Mouse (Mus musculus) macrophage (primary cell): Measurements from ENCODE around the gene Shld2. TPM values are rescaled to one million over a fixed set of nuclear protein-coding genes. Genes with fewer than 3 reads are reported as not detected.

Source experiments
- H3K27ac ChIP-seq: fragments of 350-480 bp; formaldehyde crosslinking; 2 replicates; pipeline ENCODE4 v1.9.0; 2021
- H3K36me3 ChIP-seq: fragments of 350-480 bp; formaldehyde crosslinking; 2 replicates; pipeline ENCODE4 v1.9.0; 2021; ENCODE audit errors: inconsistent target
- H3K4me3 ChIP-seq: fragments of 350-480 bp; formaldehyde crosslinking; 2 replicates; pipeline ENCODE4 v1.9.0; 2021; ENCODE audit errors: inconsistent target
- H3K79me2 ChIP-seq: fragments of 350-480 bp; formaldehyde crosslinking; 2 replicates; pipeline ENCODE4 v1.9.0; 2021; ENCODE audit errors: inconsistent target
- WGBS: methylation state at CpG from one replicate; pipeline ENCODE4 v1.1.7; 2026; ENCODE audit warnings: inconsistent platforms; ENCODE audit not compliant: missing documents; 5-methylcytosine and 5-hydroxymethylcytosine counted together
- polyA plus RNA-seq: library from polyadenylated mRNA; stranded (reverse); fragments of 250-400 nt; gene quantifications from 3 replicates; pipeline ENCODE4 v1.2.4, GENCODE M21; 2018; ENCODE audit warnings: inconsistent platforms
- total RNA-seq, 78 experiments: library from RNA; depleted of rRNA; stranded (reverse); fragments of 250-400 nt; gene quantifications; 1 replicate in 9 of 78; 2 replicates in 24 of 78; 3 replicates in 43 of 78; 4 replicates in 2 of 78; pipeline ENCODE4 v1.2.4; 2018; ENCODE audit warnings: inconsistent platforms in 56 of 78

Shld2 gene
- 10 to 100 TPM in 19 of 26 experiments, 1 to 10 TPM in 7; 5.0 to 42.9 (median 24.9) TPM for total RNA-seq (2018; cell fraction: chromatin; rRNA removed)
- 10 to 100 TPM in 5 of 26 experiments, 1 to 10 TPM in 21; 2.2 to 11.4 (median 8.8) TPM for total RNA-seq (2018; cell fraction: cytosol; rRNA removed)
- 10 to 100 TPM in 17 of 26 experiments, 1 to 10 TPM in 9; 4.7 to 28.9 (median 16.4) TPM for total RNA-seq (2018; cell fraction: nucleus; rRNA removed)
- polyA plus RNA-seq = 5.9 to 7.5 TPM (median 7.1 TPM) in 3 replicates

GRCm38 (mm10) chr14:34310234-34310965 is at the start of gene Shld2, which contains the start of gene Glud1:
Gene Shld2, minus strand, starts transcription at chr14:34310493.
Gene Glud1, plus strand, starts transcription at chr14:34310727.
- Histone ChIP-seq H3K36me3 (no peaks in the 10 kb centered on the region), H3K27ac (peak within 1 kb of the TSS; percentile 82), H3K79me2 (peaks cover 43% of the 10 kb centered on the region), H3K4me3 (peak within 1 kb of the TSS; percentile 73)
- under 1% methylated on average over 56 of the region's 100 CpGs for WGBS

- no peak overlapping the region for H3K27ac ChIP-seq
- H3K79me2 ChIP-seq = no peaks in the 10 kb centered on the region
- no peaks in the 10 kb centered on the region for H3K36me3 ChIP-seq
- no peak overlapping the region for H3K4me3 ChIP-seq
- 83% methylated on average over 5 of the region's 5 CpGs for WGBS
Observed at GRCm38 (mm10) chr14:34359676-34360244, 49.5 kb upstream of the Shld2 start.

- 87% methylated on average over 7 of the region's 7 CpGs for WGBS
- H3K27ac ChIP-seq = no peak overlapping the region
- H3K4me3 ChIP-seq = no peak overlapping the region
Observed at GRCm38 (mm10) chr14:34357671-34358455, 47.6 kb upstream of the Shld2 start.

GRCm38 (mm10) chr14:34355301-34355700 is 45.0 kb upstream of the Shld2 start, which contains the start of gene Fam25c:
Gene Fam25c, minus strand, starts transcription at chr14:34355433.
- H3K4me3 ChIP-seq = no peak within 1 kb of the TSS
- 96% methylated on average over 6 of the region's 6 CpGs for WGBS

More at GRCm38 (mm10) chr14:34357671-34358455, 47.6 kb upstream of the Shld2 start:
- no peaks in the 10 kb centered on the region for H3K79me2 ChIP-seq
- no peaks in the 10 kb centered on the region for H3K36me3 ChIP-seq

GRCm38 (mm10) chr14:34354456-34354855 is 44.2 kb upstream of the Shld2 start:
- no peaks in the 10 kb centered on the region for H3K79me2 ChIP-seq
- no peaks in the 10 kb centered on the region for H3K36me3 ChIP-seq
- H3K27ac ChIP-seq = no peak overlapping the region
- 93% methylated on average over 4 of the region's 4 CpGs for WGBS
- no peak overlapping the region for H3K4me3 ChIP-seq

More at GRCm38 (mm10) chr14:34355301-34355700, 45.0 kb upstream of the Shld2 start, which contains the start of gene Fam25c:
- Histone ChIP-seq H3K36me3 (no peaks in the 10 kb centered on the region), H3K27ac (no peak within 1 kb of the TSS), H3K79me2 (no peaks in the 10 kb centered on the region)

GRCm38 (mm10) chr14:34353326-34353725 is 43.0 kb upstream of the Shld2 start:
- Histone ChIP-seq H3K4me3 (no peak overlapping the region), H3K27ac (no peak overlapping the region), H3K79me2 (no peaks in the 10 kb centered on the region), H3K36me3 (no peaks in the 10 kb centered on the region)
- WGBS = 97% methylated on average over 3 of the region's 3 CpGs

- Histone ChIP-seq H3K36me3 (no peaks in the 10 kb centered on the region), H3K27ac (no peak overlapping the region), H3K4me3 (no peak overlapping the region), H3K79me2 (no peaks in the 10 kb centered on the region)
- 71% methylated on average over 6 of the region's 6 CpGs for WGBS
Observed at GRCm38 (mm10) chr14:34352523-34352922, 42.2 kb upstream of the Shld2 start.

- Histone ChIP-seq H3K36me3 (no peaks in the 10 kb centered on the region), H3K27ac (no peak overlapping the region), H3K4me3 (no peak overlapping the region), H3K79me2 (no peaks in the 10 kb centered on the region)
- 90% methylated on average over 3 of the region's 3 CpGs for WGBS
Observed at GRCm38 (mm10) chr14:34351660-34352059, 41.4 kb upstream of the Shld2 start.

GRCm38 (mm10) chr14:34349007-34349406 is 38.7 kb upstream of the Shld2 start:
- WGBS = 92% methylated on average over 8 of the region's 8 CpGs

GRCm38 (mm10) chr14:34348301-34348700 is 38.0 kb upstream of the Shld2 start:
- Histone ChIP-seq H3K27ac (no peak overlapping the region), H3K36me3 (peaks cover 7% of the 10 kb centered on the region; the same call in 1 of the 2 replicates), H3K4me3 (no peak overlapping the region), H3K79me2 (no peaks in the 10 kb centered on the region)
- 84% methylated on average over 7 of the region's 7 CpGs for WGBS

More at GRCm38 (mm10) chr14:34349007-34349406, 38.7 kb upstream of the Shld2 start:
- Histone ChIP-seq H3K36me3 (peaks cover 7% of the 10 kb centered on the region; the same call in 1 of the 2 replicates), H3K79me2 (no peaks in the 10 kb centered on the region), H3K27ac (no peak overlapping the region), H3K4me3 (no peak overlapping the region)

GRCm38 (mm10) chr14:34347084-34347483 is 36.8 kb upstream of the Shld2 start:
- no peak overlapping the region for H3K4me3 ChIP-seq
- no peak overlapping the region for H3K27ac ChIP-seq
- H3K79me2 ChIP-seq = no peaks in the 10 kb centered on the region
- peaks cover 12% of the 10 kb centered on the region; the same call in 1 of the 2 replicates for H3K36me3 ChIP-seq
- WGBS = 94% methylated on average over 5 of the region's 5 CpGs

- Histone ChIP-seq H3K27ac (no peak overlapping the region), H3K4me3 (no peak overlapping the region), H3K79me2 (no peaks in the 10 kb centered on the region), H3K36me3 (peaks cover 20% of the 10 kb centered on the region; the same call in 1 of the 2 replicates)
- 86% methylated on average over 12 of the region's 12 CpGs for WGBS
Observed at GRCm38 (mm10) chr14:34345771-34346566, 35.7 kb upstream of the Shld2 start.

- Histone ChIP-seq H3K4me3 (no peak overlapping the region), H3K36me3 (peaks cover 33% of the 10 kb centered on the region), H3K79me2 (no peaks in the 10 kb centered on the region), H3K27ac (no peak overlapping the region)
- 95% methylated on average over 5 of the region's 5 CpGs for WGBS
Observed at GRCm38 (mm10) chr14:34344361-34344760, 34.1 kb upstream of the Shld2 start.
